Mouse (Mus musculus) myocyte (in vitro differentiated cells): ENCODE results near the gene Akap13.

Source experiments
- POLR2A ChIP-seq: IDR thresholded peaks from one replicate; pipeline ENCODE4 v1.6.1; 2011; ENCODE audit warnings: low read depth, mild to moderate bottlenecking, control low read depth, moderate library complexity; ENCODE audit not compliant: insufficient read length
- POLR2AphosphoS2 ChIP-seq: IDR thresholded peaks from one replicate; pipeline ENCODE4 v1.6.1; 2011; ENCODE audit warnings: low read depth, control low read depth; ENCODE audit not compliant: insufficient read length
- SRF ChIP-seq: IDR thresholded peaks from one replicate; pipeline ENCODE4 v1.6.1; 2011; ENCODE audit warnings: low read depth; ENCODE audit not compliant: control insufficient read depth, insufficient read length
- TCF3 ChIP-seq: IDR thresholded peaks from one replicate; pipeline ENCODE4 v1.6.1; 2011; ENCODE audit warnings: low read depth, control low read depth; ENCODE audit not compliant: insufficient read length

- TF ChIP-seq POLR2A (no peak), POLR2AphosphoS2 (no peak), SRF (no peak), TCF3 (no peak)
Observed at GRCm38 (mm10) chr7:75521199-75521598, 65.9 kb downstream of the Akap13 start.
